Mouse (Mus musculus) brain, embryonic 18.5 days (tissue): ENCODE measurements around the gene Ntn5.
"Not testable (repeated sequence)": the region's sequence is repeated elsewhere in the genome, so short reads cannot be mapped to it uniquely, and the experiment has no call there.

Experiments used
- DNase-seq: peaks from one replicate; pipeline ENCODE4 v3.0.0-alpha.2; 2012; ENCODE audit warnings: low read depth, low spot score

The Ntn5 gene

GRCm38 (mm10) chr7:45683396-45684050, at the start of gene Ntn5:
Ntn5 (plus strand) TSS chr7:45684022.
- no peak for DNase-seq

- DNase-seq, result no peak
Observed at GRCm38 (mm10) chr7:45634946-45635681, 48.7 kb upstream of the Ntn5 start.

GRCm38 (mm10) chr7:45635711-45636688, 47.8 kb upstream of the Ntn5 start:
- DNase-seq, result no peak

- DNase-seq, result no peak
Observed at GRCm38 (mm10) chr7:45637710-45638109, 46.1 kb upstream of the Ntn5 start.

- DNase-seq, result peak; percentile 97
Observed at GRCm38 (mm10) chr7:45638623-45639401, 45.0 kb upstream of the Ntn5 start.

- no peak for DNase-seq
Observed at GRCm38 (mm10) chr7:45639561-45640027, 44.2 kb upstream of the Ntn5 start, which contains the start of gene Mamstr. Mamstr (plus strand) TSS chr7:45639977.

GRCm38 (mm10) chr7:45640191-45640957, 43.4 kb upstream of the Ntn5 start:
- no peak for DNase-seq

GRCm38 (mm10) chr7:45641391-45642040, 42.3 kb upstream of the Ntn5 start:
- no peak for DNase-seq

GRCm38 (mm10) chr7:45642083-45642482, 41.7 kb upstream of the Ntn5 start:
- no peak for DNase-seq

GRCm38 (mm10) chr7:45642503-45643255, 41.1 kb upstream of the Ntn5 start:
- DNase-seq, result no peak

GRCm38 (mm10) chr7:45643441-45644178, 40.2 kb upstream of the Ntn5 start:
- DNase-seq, result peak; percentile 98

GRCm38 (mm10) chr7:45644183-45644582, 39.6 kb upstream of the Ntn5 start:
- no peak for DNase-seq

GRCm38 (mm10) chr7:45644872-45645590, 38.8 kb upstream of the Ntn5 start:
- DNase-seq, result no peak

GRCm38 (mm10) chr7:45645591-45645971, 38.2 kb upstream of the Ntn5 start:
- DNase-seq, result no peak

- DNase-seq, result no peak
Observed at GRCm38 (mm10) chr7:45646671-45647070, 37.2 kb upstream of the Ntn5 start.

- DNase-seq, result no peak
Observed at GRCm38 (mm10) chr7:45649351-45649750, 34.5 kb upstream of the Ntn5 start.

- DNase-seq, result not testable (repeated sequence)
Observed at GRCm38 (mm10) chr7:45650484-45650883, 33.3 kb upstream of the Ntn5 start.
